Mouse (Mus musculus): ENCODE data around the gene Sardh. TPM values are rescaled to one million over a fixed set of nuclear protein-coding genes. Genes with fewer than 3 reads are reported as not detected.

The Sardh gene
- total and polyA plus RNA-seq, 3 experiments = 0.11 TPM; not detected in 2

- Histone ChIP-seq H3K9me3 (replicated peaks) (no peaks in the 10 kb centered on the region), H3K4me1 (ENCODE audit: insufficient read depth, low read depth, low read length) (no peaks in the 10 kb centered on the region), H3K27me3 (ENCODE audit: insufficient read depth, low read length) (peaks cover 12% of the 10 kb centered on the region; the same call in 1 of the 2 replicates), H3K36me3 (replicated peaks) (no peaks in the 10 kb centered on the region), H3K4me3 (ENCODE audit: low read depth, low read length) (no peak overlapping the region)
- TF ChIP-seq GATA2 (IDR thresholded peaks at IDR 0.05; ENCODE audit: borderline replicate concordance, low read depth, low read length) = no peak
- TF ChIP-seq POLR2AphosphoS5 (IDR thresholded peaks at IDR 0.05; ENCODE audit: insufficient replicate concordance, low read depth, low read length) = no peak
- no peak for TF ChIP-seq CTCF (IDR thresholded peaks at IDR 0.05; ENCODE audit: low read depth, low read length)
- TF ChIP-seq TAL1 (conservative IDR thresholded peaks at IDR 0.05; ENCODE audit: low read depth, low read length) = no peak
- TF ChIP-seq GATA1 (IDR thresholded peaks at IDR 0.05; ENCODE audit: borderline replicate concordance, low read length) = no peak
- DNase-seq (ENCODE audit: low spot score) (no peak), ATAC-seq (ENCODE audit: extremely low read depth, insufficient number of reproducible peaks, low FRiP score, poor library complexity, severe bottlenecking) (no peak)
Observed at GRCm38 (mm10) chr2:27209370-27209769, 38.8 kb downstream of the Sardh start.

- Histone ChIP-seq H3K4me3 (ENCODE audit: low read depth, low read length) (no peak overlapping the region), H3K27me3 (ENCODE audit: insufficient read depth, low read length) (peaks cover 5% of the 10 kb centered on the region; the same call in 1 of the 2 replicates), H3K9me3 (replicated peaks) (no peaks in the 10 kb centered on the region), H3K4me1 (ENCODE audit: insufficient read depth, low read depth, low read length) (no peaks in the 10 kb centered on the region), H3K36me3 (replicated peaks) (no peaks in the 10 kb centered on the region)
- TF ChIP-seq GATA2 (IDR thresholded peaks at IDR 0.05; ENCODE audit: borderline replicate concordance, low read depth, low read length) (no peak), POLR2AphosphoS5 (IDR thresholded peaks at IDR 0.05; ENCODE audit: insufficient replicate concordance, low read depth, low read length) (no peak), TAL1 (conservative IDR thresholded peaks at IDR 0.05; ENCODE audit: low read depth, low read length) (no peak), GATA1 (IDR thresholded peaks at IDR 0.05; ENCODE audit: borderline replicate concordance, low read length) (no peak), CTCF (IDR thresholded peaks at IDR 0.05; ENCODE audit: low read depth, low read length) (no peak)
- no peak for DNase-seq (ENCODE audit: low spot score)
- no peak for ATAC-seq (ENCODE audit: extremely low read depth, insufficient number of reproducible peaks, low FRiP score, poor library complexity, severe bottlenecking)
Observed at GRCm38 (mm10) chr2:27207126-27207525, 41.0 kb downstream of the Sardh start.

- H3K4me3 ChIP-seq (ENCODE audit: low read depth, low read length) = no peak overlapping the region
- no peak for TF ChIP-seq POLR2AphosphoS5 (IDR thresholded peaks at IDR 0.05; ENCODE audit: insufficient replicate concordance, low read depth, low read length)
- no peak for TF ChIP-seq GATA2 (IDR thresholded peaks at IDR 0.05; ENCODE audit: borderline replicate concordance, low read depth, low read length)
- TF ChIP-seq CTCF (IDR thresholded peaks at IDR 0.05; ENCODE audit: low read depth, low read length) = no peak
- H3K9me3 ChIP-seq (replicated peaks) = no peaks in the 10 kb centered on the region
- DNase-seq (ENCODE audit: low spot score) (no peak), ATAC-seq (ENCODE audit: extremely low read depth, insufficient number of reproducible peaks, low FRiP score, poor library complexity, severe bottlenecking) (no peak)
- H3K27me3 ChIP-seq (ENCODE audit: insufficient read depth, low read length) = 0 out of 2 replicates have a peak, but pooled peaks cover 3% of the 10 kb centered on the region
- no peaks in the 10 kb centered on the region for H3K4me1 ChIP-seq (ENCODE audit: insufficient read depth, low read depth, low read length)
- H3K36me3 ChIP-seq (replicated peaks) = no peaks in the 10 kb centered on the region
Observed at GRCm38 (mm10) chr2:27206128-27206797, 41.9 kb downstream of the Sardh start.

- Histone ChIP-seq H3K36me3 (replicated peaks) (no peaks in the 10 kb centered on the region), H3K4me3 (ENCODE audit: low read depth, low read length) (no peak overlapping the region), H3K27me3 (ENCODE audit: insufficient read depth, low read length) (0 out of 2 replicates have a peak, but pooled peaks cover 3% of the 10 kb centered on the region), H3K4me1 (ENCODE audit: insufficient read depth, low read depth, low read length) (no peaks in the 10 kb centered on the region), H3K9me3 (replicated peaks) (no peaks in the 10 kb centered on the region)
- DNase-seq (ENCODE audit: low spot score) (no peak), ATAC-seq (ENCODE audit: extremely low read depth, insufficient number of reproducible peaks, low FRiP score, poor library complexity, severe bottlenecking) (no peak)
- TF ChIP-seq GATA2 (IDR thresholded peaks at IDR 0.05; ENCODE audit: borderline replicate concordance, low read depth, low read length) (no peak), GATA1 (IDR thresholded peaks at IDR 0.05; ENCODE audit: borderline replicate concordance, low read length) (no peak), CTCF (IDR thresholded peaks at IDR 0.05; ENCODE audit: low read depth, low read length) (no peak), TAL1 (conservative IDR thresholded peaks at IDR 0.05; ENCODE audit: low read depth, low read length) (no peak), POLR2AphosphoS5 (IDR thresholded peaks at IDR 0.05; ENCODE audit: insufficient replicate concordance, low read depth, low read length) (no peak)
Observed at GRCm38 (mm10) chr2:27205666-27206065, 42.5 kb downstream of the Sardh start.

- H3K4me1 ChIP-seq (ENCODE audit: insufficient read depth, low read depth, low read length) = no peaks in the 10 kb centered on the region
- peaks cover 3% of the 10 kb centered on the region; the same call in 1 of the 2 replicates for H3K27me3 ChIP-seq (ENCODE audit: insufficient read depth, low read length)
- H3K4me3 ChIP-seq (ENCODE audit: low read depth, low read length) = no peak overlapping the region
- ATAC-seq (ENCODE audit: extremely low read depth, insufficient number of reproducible peaks, low FRiP score, poor library complexity, severe bottlenecking) = no peak
- TF ChIP-seq TAL1 (conservative IDR thresholded peaks at IDR 0.05; ENCODE audit: low read depth, low read length) (no peak), GATA1 (IDR thresholded peaks at IDR 0.05; ENCODE audit: borderline replicate concordance, low read length) (no peak), GATA2 (IDR thresholded peaks at IDR 0.05; ENCODE audit: borderline replicate concordance, low read depth, low read length) (no peak), CTCF (IDR thresholded peaks at IDR 0.05; ENCODE audit: low read depth, low read length) (no peak), POLR2AphosphoS5 (IDR thresholded peaks at IDR 0.05; ENCODE audit: insufficient replicate concordance, low read depth, low read length) (no peak)
- DNase-seq (ENCODE audit: low spot score) = no peak
- H3K9me3 ChIP-seq (replicated peaks) = no peaks in the 10 kb centered on the region
- no peaks in the 10 kb centered on the region for H3K36me3 ChIP-seq (replicated peaks)
Observed at GRCm38 (mm10) chr2:27200586-27200985, 47.6 kb downstream of the Sardh start.

GRCm38 (mm10) chr2:27198551-27199246, 49.4 kb downstream of the Sardh start:
- H3K27me3 ChIP-seq (ENCODE audit: insufficient read depth, low read length) = peaks cover 3% of the 10 kb centered on the region; the same call in 1 of the 2 replicates
- TF ChIP-seq GATA1 (IDR thresholded peaks at IDR 0.05; ENCODE audit: borderline replicate concordance, low read length) = no peak
- TF ChIP-seq TAL1 (conservative IDR thresholded peaks at IDR 0.05; ENCODE audit: low read depth, low read length) = no peak
- no peak for TF ChIP-seq GATA2 (IDR thresholded peaks at IDR 0.05; ENCODE audit: borderline replicate concordance, low read depth, low read length)
- TF ChIP-seq POLR2AphosphoS5 (IDR thresholded peaks at IDR 0.05; ENCODE audit: insufficient replicate concordance, low read depth, low read length) = no peak
- TF ChIP-seq CTCF (IDR thresholded peaks at IDR 0.05; ENCODE audit: low read depth, low read length) = no peak
- ATAC-seq (ENCODE audit: extremely low read depth, insufficient number of reproducible peaks, low FRiP score, poor library complexity, severe bottlenecking) = no peak
- H3K36me3 ChIP-seq (replicated peaks) = no peaks in the 10 kb centered on the region
- no peak for DNase-seq (ENCODE audit: low spot score)
- no peaks in the 10 kb centered on the region for H3K9me3 ChIP-seq (replicated peaks)
- no peak overlapping the region for H3K4me3 ChIP-seq (ENCODE audit: low read depth, low read length)
- H3K4me1 ChIP-seq (ENCODE audit: insufficient read depth, low read depth, low read length) = no peaks in the 10 kb centered on the region
